Comparison of ENCODE assay signal across 16 mouse cellular contexts in genomic region chr5:149731776-149732175, GRCm38 (mm10). TPM values are rescaled to one million over a fixed set of nuclear protein-coding genes. Genes with fewer than 3 reads are reported as not detected.
DNase-seq lines count a peak whose midpoint lies in the region; ATAC-seq and TF ChIP-seq lines count a peak whose summit lies in the region.
"Had no signal": no experiment of that assay in that cellular context is flagged by ENCODE, and none has a peak within 500 bp of the region (broad histone marks: within the 10 kb centered on the region; RNA-seq: fewer than 3 reads in every experiment).

No protein-coding gene starts in this region.

- 91% methylated on average over 8 of the region's 8 CpGs for WGBS in intestine, postnatal 0 days
- 89% methylated on average over 8 of the region's 8 CpGs for WGBS in intestine, embryonic 15.5 days
- WGBS in midbrain, embryonic 11.5 days, result 92% methylated on average over 8 of the region's 8 CpGs
- 90% methylated on average over 8 of the region's 8 CpGs for WGBS in midbrain, embryonic 16.5 days
- WGBS in stomach, postnatal 0 days, result 88% methylated on average over 8 of the region's 8 CpGs

- H3K36me3 ChIP-seq in intestine, postnatal 0 days (ENCODE audit: control insufficient read depth, insufficient read depth), result peaks cover 4% of the 10 kb centered on the region; the same call in 1 of the 2 replicates
- 0 out of 2 replicates have a peak, but pooled peaks cover 2% of the 10 kb centered on the region for H3K36me3 ChIP-seq in intestine, embryonic 15.5 days
- 0 out of 2 replicates have a peak, but pooled peaks cover 4% of the 10 kb centered on the region for H3K36me3 ChIP-seq in midbrain, embryonic 11.5 days (ENCODE audit: control insufficient read depth, insufficient read depth, low read length)
- 0 out of 2 replicates have a peak, but pooled peaks cover 4% of the 10 kb centered on the region for H3K36me3 ChIP-seq in midbrain, embryonic 16.5 days (ENCODE audit: control insufficient read depth, insufficient read depth, low read length)
- 0 out of 2 replicates have a peak, but pooled peaks cover 5% of the 10 kb centered on the region for H3K36me3 ChIP-seq in stomach, postnatal 0 days (ENCODE audit: control insufficient read depth, insufficient read depth, low read length)

- H3K4me2 ChIP-seq in intestine, postnatal 0 days (replicated peaks; ENCODE audit: low read depth), result no peak overlapping the region
- H3K4me2 ChIP-seq in intestine, embryonic 15.5 days (replicated peaks), result no peak overlapping the region
- no peak overlapping the region for H3K4me2 ChIP-seq in midbrain, embryonic 11.5 days
- no peak overlapping the region for H3K4me2 ChIP-seq in midbrain, embryonic 16.5 days (ENCODE audit: low read length)
- H3K4me2 ChIP-seq in stomach, postnatal 0 days (replicated peaks; ENCODE audit: low read depth), result no peak overlapping the region
- H3K4me2 ChIP-seq: lung, embryonic 15.5 days; stomach, embryonic 15.5 days had no signal

- no peaks in the 10 kb centered on the region for H3K4me1 ChIP-seq in intestine, postnatal 0 days (replicated peaks; ENCODE audit: control insufficient read depth, insufficient read depth, low read length)
- no peaks in the 10 kb centered on the region for H3K4me1 ChIP-seq in intestine, embryonic 15.5 days (replicated peaks)
- no peaks in the 10 kb centered on the region for H3K4me1 ChIP-seq in midbrain, embryonic 11.5 days (ENCODE audit: control insufficient read depth, insufficient read depth, low read length)
- no peaks in the 10 kb centered on the region for H3K4me1 ChIP-seq in midbrain, embryonic 16.5 days (ENCODE audit: control insufficient read depth, insufficient read depth, low read length)
- H3K4me1 ChIP-seq in stomach, postnatal 0 days (replicated peaks; ENCODE audit: control insufficient read depth, insufficient read depth), result no peaks in the 10 kb centered on the region
- H3K4me1 ChIP-seq: heart, embryonic 10.5 days; lung, embryonic 15.5 days; stomach, embryonic 15.5 days had no signal

- H3K27ac ChIP-seq in intestine, postnatal 0 days (ENCODE audit: low read depth, low read length), result no peak overlapping the region
- no peak overlapping the region for H3K27ac ChIP-seq in intestine, embryonic 15.5 days
- no peak overlapping the region for H3K27ac ChIP-seq in midbrain, embryonic 11.5 days (ENCODE audit: low read depth, low read length)
- H3K27ac ChIP-seq in midbrain, embryonic 16.5 days (ENCODE audit: low read length), result no peak overlapping the region
- H3K27ac ChIP-seq in stomach, postnatal 0 days (replicated peaks), result no peak overlapping the region
- H3K27ac ChIP-seq: heart, embryonic 10.5 days; lung, embryonic 15.5 days; stomach, embryonic 15.5 days had no signal

- no peak for ATAC-seq in intestine, postnatal 0 days
- no peak for ATAC-seq in intestine, embryonic 15.5 days
- no peak for ATAC-seq in midbrain, embryonic 11.5 days (ENCODE audit: low FRiP score)
- no peak for ATAC-seq in midbrain, embryonic 16.5 days
- ATAC-seq in stomach, postnatal 0 days (ENCODE audit: low FRiP score, low TSS enrichment), result no peak
- ATAC-seq: activated CD4-positive, CD25-positive, alpha-beta regulatory T cell, adult 4 months; forebrain, postnatal 0 days; inflammation-experienced regulatory T-cells, adult 6 months had no signal

- no peak overlapping the region for H3K4me3 ChIP-seq in intestine, postnatal 0 days (ENCODE audit: low read depth, low read length)
- no peak overlapping the region for H3K4me3 ChIP-seq in intestine, embryonic 15.5 days (replicated peaks)
- no peak overlapping the region for H3K4me3 ChIP-seq in midbrain, embryonic 11.5 days (ENCODE audit: low read depth, low read length)
- no peak overlapping the region for H3K4me3 ChIP-seq in midbrain, embryonic 16.5 days (ENCODE audit: low read depth, low read length)
- H3K4me3 ChIP-seq in stomach, postnatal 0 days (ENCODE audit: low read depth, low read length), result no peak overlapping the region
- H3K4me3 ChIP-seq: erythroblast, embryonic 14.5 days; heart, embryonic 10.5 days; lung, embryonic 15.5 days; stomach, embryonic 15.5 days had no signal

- peak; percentile 37 for TF ChIP-seq CTCF in intestine, postnatal 0 days (IDR thresholded peaks at IDR 0.05; ENCODE audit: low read depth)
- TF ChIP-seq CTCF in stomach, postnatal 0 days (IDR thresholded peaks at IDR 0.05; ENCODE audit: low read depth), result peak; percentile 45

- no peaks in the 10 kb centered on the region for H3K27me3 ChIP-seq in intestine, postnatal 0 days (replicated peaks; ENCODE audit: control insufficient read depth, insufficient read depth, low read length)
- H3K27me3 ChIP-seq in intestine, embryonic 15.5 days (replicated peaks), result no peaks in the 10 kb centered on the region
- no peaks in the 10 kb centered on the region for H3K27me3 ChIP-seq in midbrain, embryonic 11.5 days (ENCODE audit: control insufficient read depth, insufficient read depth, low read length)
- H3K27me3 ChIP-seq in midbrain, embryonic 16.5 days (ENCODE audit: control insufficient read depth, insufficient read depth, low read depth, low read length), result no peaks in the 10 kb centered on the region
- no peaks in the 10 kb centered on the region for H3K27me3 ChIP-seq in stomach, postnatal 0 days (ENCODE audit: control insufficient read depth, insufficient read depth, low read length)
- H3K27me3 ChIP-seq: lung, embryonic 15.5 days; stomach, embryonic 15.5 days had no signal

- no peaks in the 10 kb centered on the region for H3K9me3 ChIP-seq in intestine, postnatal 0 days (ENCODE audit: control insufficient read depth)
- no peaks in the 10 kb centered on the region for H3K9me3 ChIP-seq in intestine, embryonic 15.5 days
- peaks cover 3% of the 10 kb centered on the region; the same call in 1 of the 2 replicates for H3K9me3 ChIP-seq in midbrain, embryonic 11.5 days (ENCODE audit: control insufficient read depth, low read length)
- H3K9me3 ChIP-seq in midbrain, embryonic 16.5 days (replicated peaks; ENCODE audit: control insufficient read depth, low read length, poor library complexity, severe bottlenecking), result no peaks in the 10 kb centered on the region
- no peaks in the 10 kb centered on the region for H3K9me3 ChIP-seq in stomach, postnatal 0 days (ENCODE audit: control insufficient read depth, low read length)
- H3K9me3 ChIP-seq: lung, embryonic 15.5 days; stomach, embryonic 15.5 days had no signal

- H3K9ac ChIP-seq in intestine, postnatal 0 days (ENCODE audit: low read depth, low read length), result no peak overlapping the region
- H3K9ac ChIP-seq in intestine, embryonic 15.5 days, result no peak overlapping the region
- H3K9ac ChIP-seq in midbrain, embryonic 11.5 days (ENCODE audit: low read length), result no peak overlapping the region
- no peak overlapping the region for H3K9ac ChIP-seq in midbrain, embryonic 16.5 days (ENCODE audit: low read depth, low read length)
- no peak overlapping the region for H3K9ac ChIP-seq in stomach, postnatal 0 days (ENCODE audit: low read length)
- H3K9ac ChIP-seq: forebrain, postnatal 0 days; lung, embryonic 15.5 days; stomach, embryonic 15.5 days had no signal

- TF ChIP-seq EP300 in stomach, postnatal 0 days (optimal IDR thresholded peaks at IDR 0.05), result no peak

- peak; percentile 84 for DNase-seq in midbrain, embryonic 11.5 days (ENCODE audit: low spot score, missing footprints)
- DNase-seq in brain, adult 2 months (ENCODE audit: low read depth, low spot score), result peak; percentile 29
- DNase-seq in stomach, postnatal 0 days (ENCODE audit: low spot score), result no peak
- DNase-seq in frontal cortex, postnatal 36 days (ENCODE audit: low spot score in 2 of 2), result no peak
- DNase-seq: forebrain, postnatal 0 days; gastrocnemius, postnatal 25 days; thymus, postnatal 25 days had no signal

RNA-seq across cellular contexts. Expression of gene B3glct, which starts 53.7 kb away (rescaled TPM):
- polyA plus RNA-seq in intestine, postnatal 0 days (2015; fragmentation: Nextera tagmentation; extraction: Ambion mirVana), result 10.7 and 11.2 TPM in 2 replicates
- 11.2 and 12.3 TPM in 2 replicates for polyA plus RNA-seq in intestine, embryonic 15.5 days (2015; fragmentation: Nextera tagmentation; extraction: Ambion mirVana)
- 16.0 and 18.7 TPM in 2 replicates for polyA plus RNA-seq in midbrain, embryonic 11.5 days (2014; fragmentation: Nextera tagmentation; extraction: Ambion mirVana)
- 17.5 and 18.5 TPM in 2 replicates for polyA plus RNA-seq in midbrain, embryonic 16.5 days (2015; fragmentation: Nextera tagmentation; extraction: Ambion mirVana)
- 6.2 and 7.1 TPM in 2 replicates for polyA plus RNA-seq in stomach, postnatal 0 days (2015; fragmentation: Nextera tagmentation; extraction: Ambion mirVana)

Comparison
In these comparisons a context has a peak if more than half of its experiments do, and no peak if none do; other contexts are left out.
1. DNase-seq: peak in midbrain, embryonic 11.5 days (single experiment) and brain, adult 2 months (single experiment); none in stomach, postnatal 0 days (single experiment) and frontal cortex, postnatal 36 days (0 of 2).